Mouse (Mus musculus): Measurements from ENCODE around the gene 4930402K13Rik. TPM values are rescaled to one million over a fixed set of nuclear protein-coding genes. Genes with fewer than 3 reads are reported as not detected.
"Not testable (repeated sequence)": the region's sequence is repeated elsewhere in the genome, so short reads cannot be mapped to it uniquely, and the experiment has no call there.

The 4930402K13Rik gene
- polyA plus RNA-seq (2015; fragmentation: Nextera tagmentation; extraction: Ambion mirVana), result not detected in 2 replicates

GRCm38 (mm10) chrX:9104262-9104661, at the start of gene 4930402K13Rik:
TSS of gene 4930402K13Rik (plus strand) at chrX:9104562.
- WGBS, result 87% methylated on average over 6 of the region's 6 CpGs
- no peaks in the 10 kb centered on the region for H3K4me1 ChIP-seq (ENCODE audit: control insufficient read depth, insufficient read depth, low read length)

GRCm38 (mm10) chrX:9060952-9061351, 43.4 kb upstream of the 4930402K13Rik start:
- not testable (repeated sequence) for ATAC-seq (ENCODE audit: insufficient read depth, low FRiP score); H3K9ac ChIP-seq (ENCODE audit: low read length); H3K4me2 ChIP-seq (ENCODE audit: low read depth, low read length); H3K9me3 ChIP-seq (replicated peaks; ENCODE audit: control insufficient read depth, low read length); H3K36me3 ChIP-seq (ENCODE audit: control insufficient read depth, insufficient read depth, low read length); H3K4me3 ChIP-seq (replicated peaks; ENCODE audit: low read length); H3K4me1 ChIP-seq (ENCODE audit: control insufficient read depth, insufficient read depth, low read length); H3K27me3 ChIP-seq (ENCODE audit: control insufficient read depth, insufficient read depth, low read length); H3K27ac ChIP-seq (ENCODE audit: low read length)
- WGBS, result 26% methylated on average over 7 of the region's 9 CpGs

More at GRCm38 (mm10) chrX:9104262-9104661, at the start of gene 4930402K13Rik:
- Histone ChIP-seq H3K4me3 (replicated peaks; ENCODE audit: low read length) (no peak within 1 kb of the TSS), H3K4me2 (ENCODE audit: low read depth, low read length) (no peak within 1 kb of the TSS), H3K9ac (ENCODE audit: low read length) (no peak within 1 kb of the TSS), H3K27me3 (ENCODE audit: control insufficient read depth, insufficient read depth, low read length) (no peaks in the 10 kb centered on the region), H3K27ac (ENCODE audit: low read length) (no peak within 1 kb of the TSS), H3K36me3 (ENCODE audit: control insufficient read depth, insufficient read depth, low read length) (no peaks in the 10 kb centered on the region), H3K9me3 (replicated peaks; ENCODE audit: control insufficient read depth, low read length) (no peaks in the 10 kb centered on the region)
- no peak for ATAC-seq (ENCODE audit: insufficient read depth, low FRiP score)

GRCm38 (mm10) chrX:9062101-9062500, 42.3 kb upstream of the 4930402K13Rik start:
- H3K36me3 ChIP-seq (ENCODE audit: control insufficient read depth, insufficient read depth, low read length), result no peaks in the 10 kb centered on the region
- H3K9ac ChIP-seq (ENCODE audit: low read length), result no peak overlapping the region
- H3K27ac ChIP-seq (ENCODE audit: low read length), result no peak overlapping the region
- H3K4me2 ChIP-seq (ENCODE audit: low read depth, low read length), result no peak overlapping the region
- no peaks in the 10 kb centered on the region for H3K27me3 ChIP-seq (ENCODE audit: control insufficient read depth, insufficient read depth, low read length)
- H3K9me3 ChIP-seq (replicated peaks; ENCODE audit: control insufficient read depth, low read length), result no peaks in the 10 kb centered on the region
- no peak for ATAC-seq (ENCODE audit: insufficient read depth, low FRiP score)
- no peaks in the 10 kb centered on the region for H3K4me1 ChIP-seq (ENCODE audit: control insufficient read depth, insufficient read depth, low read length)
- no peak overlapping the region for H3K4me3 ChIP-seq (replicated peaks; ENCODE audit: low read length)
- 88% methylated on average over 4 of the region's 4 CpGs for WGBS

- WGBS, result 90% methylated on average over 11 of the region's 11 CpGs
Measured at GRCm38 (mm10) chrX:9062715-9063114, 41.6 kb upstream of the 4930402K13Rik start, which contains the start of gene Fthl17f. TSS of gene Fthl17f (plus strand) at chrX:9063015.

GRCm38 (mm10) chrX:9077699-9078098, 26.7 kb upstream of the 4930402K13Rik start:
- not testable (repeated sequence) for ATAC-seq (ENCODE audit: insufficient read depth, low FRiP score); H3K4me3 ChIP-seq (replicated peaks; ENCODE audit: low read length); H3K9me3 ChIP-seq (replicated peaks; ENCODE audit: control insufficient read depth, low read length); H3K27ac ChIP-seq (ENCODE audit: low read length); H3K9ac ChIP-seq (ENCODE audit: low read length); H3K27me3 ChIP-seq (ENCODE audit: control insufficient read depth, insufficient read depth, low read length); H3K36me3 ChIP-seq (ENCODE audit: control insufficient read depth, insufficient read depth, low read length); H3K4me2 ChIP-seq (ENCODE audit: low read depth, low read length); H3K4me1 ChIP-seq (ENCODE audit: control insufficient read depth, insufficient read depth, low read length)
- WGBS, result 7% methylated on average over 7 of the region's 10 CpGs

More at GRCm38 (mm10) chrX:9062715-9063114, 41.6 kb upstream of the 4930402K13Rik start, which contains the start of gene Fthl17f:
- ATAC-seq (ENCODE audit: insufficient read depth, low FRiP score); H3K4me3 ChIP-seq (replicated peaks; ENCODE audit: low read length); H3K4me2 ChIP-seq (ENCODE audit: low read depth, low read length); H3K27ac ChIP-seq (ENCODE audit: low read length); H3K27me3 ChIP-seq (ENCODE audit: control insufficient read depth, insufficient read depth, low read length); H3K9me3 ChIP-seq (replicated peaks; ENCODE audit: control insufficient read depth, low read length); H3K36me3 ChIP-seq (ENCODE audit: control insufficient read depth, insufficient read depth, low read length); H3K9ac ChIP-seq (ENCODE audit: low read length); H3K4me1 ChIP-seq (ENCODE audit: control insufficient read depth, insufficient read depth, low read length): not testable (repeated sequence)

- H3K9ac ChIP-seq (ENCODE audit: low read length); H3K36me3 ChIP-seq (ENCODE audit: control insufficient read depth, insufficient read depth, low read length); H3K9me3 ChIP-seq (replicated peaks; ENCODE audit: control insufficient read depth, low read length); H3K4me3 ChIP-seq (replicated peaks; ENCODE audit: low read length); H3K27ac ChIP-seq (ENCODE audit: low read length); H3K27me3 ChIP-seq (ENCODE audit: control insufficient read depth, insufficient read depth, low read length); H3K4me1 ChIP-seq (ENCODE audit: control insufficient read depth, insufficient read depth, low read length); ATAC-seq (ENCODE audit: insufficient read depth, low FRiP score); H3K4me2 ChIP-seq (ENCODE audit: low read depth, low read length): not testable (repeated sequence)
Measured at GRCm38 (mm10) chrX:9095066-9095465, 9.3 kb upstream of the 4930402K13Rik start.

- Histone ChIP-seq H3K27ac (ENCODE audit: low read length) (no peak overlapping the region), H3K27me3 (ENCODE audit: control insufficient read depth, insufficient read depth, low read length) (no peaks in the 10 kb centered on the region), H3K9ac (ENCODE audit: low read length) (no peak overlapping the region), H3K4me2 (ENCODE audit: low read depth, low read length) (no peak overlapping the region), H3K4me3 (replicated peaks; ENCODE audit: low read length) (no peak overlapping the region), H3K4me1 (ENCODE audit: control insufficient read depth, insufficient read depth, low read length) (no peaks in the 10 kb centered on the region), H3K36me3 (ENCODE audit: control insufficient read depth, insufficient read depth, low read length) (no peaks in the 10 kb centered on the region), H3K9me3 (replicated peaks; ENCODE audit: control insufficient read depth, low read length) (no peaks in the 10 kb centered on the region)
- no peak for ATAC-seq (ENCODE audit: insufficient read depth, low FRiP score)
- 55% methylated on average over 2 of the region's 2 CpGs for WGBS
Measured at GRCm38 (mm10) chrX:9110381-9110780, 6.0 kb downstream of the 4930402K13Rik start.

- Histone ChIP-seq H3K4me2 (ENCODE audit: low read depth, low read length) (no peak overlapping the region), H3K27ac (ENCODE audit: low read length) (no peak overlapping the region), H3K4me3 (replicated peaks; ENCODE audit: low read length) (no peak overlapping the region), H3K36me3 (ENCODE audit: control insufficient read depth, insufficient read depth, low read length) (no peaks in the 10 kb centered on the region), H3K4me1 (ENCODE audit: control insufficient read depth, insufficient read depth, low read length) (no peaks in the 10 kb centered on the region), H3K9ac (ENCODE audit: low read length) (no peak overlapping the region), H3K9me3 (replicated peaks; ENCODE audit: control insufficient read depth, low read length) (no peaks in the 10 kb centered on the region), H3K27me3 (ENCODE audit: control insufficient read depth, insufficient read depth, low read length) (no peaks in the 10 kb centered on the region)
- WGBS, result 74% methylated on average over 4 of the region's 4 CpGs
- no peak for ATAC-seq (ENCODE audit: insufficient read depth, low FRiP score)
Measured at GRCm38 (mm10) chrX:9124928-9125327, 20.6 kb downstream of the 4930402K13Rik start.

GRCm38 (mm10) chrX:9128317-9128831, 24.0 kb downstream of the 4930402K13Rik start:
- Histone ChIP-seq H3K36me3 (ENCODE audit: control insufficient read depth, insufficient read depth, low read length) (no peaks in the 10 kb centered on the region), H3K9me3 (replicated peaks; ENCODE audit: control insufficient read depth, low read length) (no peaks in the 10 kb centered on the region), H3K4me1 (ENCODE audit: control insufficient read depth, insufficient read depth, low read length) (no peaks in the 10 kb centered on the region), H3K27ac (ENCODE audit: low read length) (no peak overlapping the region), H3K9ac (ENCODE audit: low read length) (no peak overlapping the region), H3K4me3 (replicated peaks; ENCODE audit: low read length) (no peak overlapping the region), H3K4me2 (ENCODE audit: low read depth, low read length) (no peak overlapping the region), H3K27me3 (ENCODE audit: control insufficient read depth, insufficient read depth, low read length) (no peaks in the 10 kb centered on the region)
- WGBS, result 39% methylated on average over 7 of the region's 7 CpGs
- no peak for ATAC-seq (ENCODE audit: insufficient read depth, low FRiP score)

Measured in stomach, embryonic 16.5 days (tissue).